Mouse (Mus musculus): ENCODE measurements around the gene Kcnq1. TPM values are rescaled to one million over a fixed set of nuclear protein-coding genes. Genes with fewer than 3 reads are reported as not detected.

Kcnq1 gene
- polyA plus RNA-seq, 1 experiment from 2014 or later, result 7.9 TPM

DNA sequence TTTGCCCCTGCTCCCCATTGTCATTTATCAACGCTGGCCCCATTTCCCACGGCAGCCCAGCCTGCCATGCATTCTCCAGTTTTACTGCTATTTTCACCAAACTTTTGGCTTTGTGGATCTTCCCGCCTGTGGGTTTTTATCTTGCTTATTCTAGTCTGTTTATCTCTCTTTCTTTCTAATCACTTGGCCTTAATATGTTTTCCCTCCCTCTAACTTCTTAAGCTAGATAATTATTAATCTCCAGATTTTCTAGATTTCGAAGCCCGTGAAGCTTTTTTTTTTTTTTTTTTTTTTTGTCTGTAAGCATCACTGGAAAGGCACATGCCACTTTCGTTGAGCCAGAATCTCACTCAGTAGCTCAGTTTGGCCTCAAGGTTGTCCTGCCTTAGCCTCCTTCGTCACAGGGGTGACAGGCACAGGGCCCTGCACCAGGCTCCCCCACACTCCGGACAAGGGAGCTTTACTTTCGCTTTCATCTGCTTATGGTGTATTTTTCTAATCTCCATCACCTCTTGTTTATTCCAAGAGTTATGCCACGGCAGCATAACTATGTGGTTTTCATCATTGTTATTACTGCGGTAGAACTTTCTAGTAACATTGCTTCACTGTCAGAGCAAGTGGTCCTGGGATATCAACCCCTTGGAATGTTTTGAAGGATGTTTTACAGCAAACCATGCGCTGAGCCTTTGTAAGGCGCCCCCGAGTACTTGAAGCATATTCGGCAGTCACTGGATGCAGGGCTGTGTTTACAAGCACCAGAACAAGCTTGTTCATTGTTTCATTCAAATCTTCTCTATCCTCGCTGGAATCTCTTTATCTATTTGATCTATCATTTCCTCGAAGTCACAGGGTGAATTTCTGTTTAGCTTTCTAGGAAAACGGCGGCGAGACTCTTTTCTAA lies 261.5 kb downstream of the Kcnq1 start:
- 0 out of 2 replicates have a peak, but pooled peaks have one; percentile 31 for ATAC-seq

GRCm38 (mm10) chr7:143368267-143368643 lies 262.1 kb downstream of the Kcnq1 start:
- H3K27ac ChIP-seq, result no peak overlapping the region
- no peak overlapping the region for H3K4me3 ChIP-seq (replicated peaks)
- ATAC-seq, result no peak
- H3K4me1 ChIP-seq (replicated peaks), result peaks cover 15% of the 10 kb centered on the region; the same call in 1 of the 2 replicates
- H3K27me3 ChIP-seq (replicated peaks), result no peaks in the 10 kb centered on the region
- no peak overlapping the region for H3K9ac ChIP-seq
- 78% methylated on average over 7 of the region's 7 CpGs for WGBS
- H3K9me3 ChIP-seq, result no peaks in the 10 kb centered on the region
- H3K36me3 ChIP-seq, result no peaks in the 10 kb centered on the region
- no peak overlapping the region for H3K4me2 ChIP-seq (replicated peaks)

More for the DNA sequence above, 261.5 kb downstream of the Kcnq1 start:
- Histone ChIP-seq H3K4me1 (replicated peaks) (peaks cover 14% of the 10 kb centered on the region; the same call in 1 of the 2 replicates), H3K36me3 (no peaks in the 10 kb centered on the region), H3K9ac (no peak overlapping the region), H3K4me2 (replicated peaks) (peak overlapping the region; percentile 40), H3K27ac (no peak overlapping the region), H3K4me3 (replicated peaks) (no peak overlapping the region), H3K9me3 (no peaks in the 10 kb centered on the region), H3K27me3 (replicated peaks) (no peaks in the 10 kb centered on the region)
- WGBS, result 43% methylated on average over 20 of the region's 20 CpGs

DNA sequence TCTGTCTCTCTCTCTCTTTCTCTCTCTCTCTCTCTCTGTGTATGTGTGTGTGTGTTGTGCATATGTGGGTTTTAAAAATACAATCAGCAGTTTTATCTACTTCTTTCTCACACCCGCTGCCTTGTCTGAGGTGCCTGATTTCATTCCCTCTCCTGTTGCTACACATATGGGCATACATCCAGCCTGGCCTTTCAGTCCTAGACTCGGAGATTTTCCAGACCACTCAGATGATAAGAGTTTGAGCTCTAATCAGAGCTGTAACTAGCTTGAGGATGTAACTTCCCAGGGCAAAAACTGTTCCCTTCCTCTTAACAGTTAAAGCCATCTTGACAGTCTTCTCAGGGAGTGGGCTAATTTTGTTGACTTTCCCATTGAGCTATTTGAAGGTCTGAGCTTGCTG lies 265.2 kb downstream of the Kcnq1 start:
- H3K36me3 ChIP-seq, result no peaks in the 10 kb centered on the region
- H3K4me1 ChIP-seq (replicated peaks), result peaks cover 8% of the 10 kb centered on the region; the same call in 1 of the 2 replicates
- ATAC-seq, result no peak
- H3K27ac ChIP-seq, result no peak overlapping the region
- WGBS, result 34% methylated on average over 2 of the region's 2 CpGs
- H3K9ac ChIP-seq, result no peak overlapping the region
- H3K9me3 ChIP-seq, result no peaks in the 10 kb centered on the region
- no peak overlapping the region for H3K4me3 ChIP-seq (replicated peaks)
- H3K27me3 ChIP-seq (replicated peaks), result no peaks in the 10 kb centered on the region
- no peak overlapping the region for H3K4me2 ChIP-seq (replicated peaks)

GRCm38 (mm10) chr7:143373265-143373664 lies 267.1 kb downstream of the Kcnq1 start:
- no peak overlapping the region for H3K27ac ChIP-seq
- 84% methylated on average over 3 of the region's 3 CpGs for whole genome bisulfite sequencing
- 0 out of 2 replicates have a peak, but pooled peaks cover 3% of the 10 kb centered on the region for H3K4me1 ChIP-seq (replicated peaks)
- H3K4me3 ChIP-seq (replicated peaks), result no peak overlapping the region
- no peaks in the 10 kb centered on the region for H3K36me3 ChIP-seq
- H3K9ac ChIP-seq, result no peak overlapping the region
- H3K4me2 ChIP-seq (replicated peaks), result no peak overlapping the region
- H3K27me3 ChIP-seq (replicated peaks), result no peaks in the 10 kb centered on the region
- no peaks in the 10 kb centered on the region for H3K9me3 ChIP-seq
- no peak for ATAC-seq

GRCm38 (mm10) chr7:143375945-143376344 lies 269.8 kb downstream of the Kcnq1 start:
- 84% methylated on average over 16 of the region's 16 CpGs for WGBS
- H3K27ac ChIP-seq, result no peak overlapping the region
- H3K9me3 ChIP-seq, result no peaks in the 10 kb centered on the region
- no peak overlapping the region for H3K4me2 ChIP-seq (replicated peaks)
- ATAC-seq, result no peak
- no peak overlapping the region for H3K9ac ChIP-seq
- no peak overlapping the region for H3K4me3 ChIP-seq (replicated peaks)
- H3K4me1 ChIP-seq (replicated peaks), result 0 out of 2 replicates have a peak, but pooled peaks cover 3% of the 10 kb centered on the region
- H3K27me3 ChIP-seq (replicated peaks), result no peaks in the 10 kb centered on the region
- H3K36me3 ChIP-seq, result no peaks in the 10 kb centered on the region

DNA sequence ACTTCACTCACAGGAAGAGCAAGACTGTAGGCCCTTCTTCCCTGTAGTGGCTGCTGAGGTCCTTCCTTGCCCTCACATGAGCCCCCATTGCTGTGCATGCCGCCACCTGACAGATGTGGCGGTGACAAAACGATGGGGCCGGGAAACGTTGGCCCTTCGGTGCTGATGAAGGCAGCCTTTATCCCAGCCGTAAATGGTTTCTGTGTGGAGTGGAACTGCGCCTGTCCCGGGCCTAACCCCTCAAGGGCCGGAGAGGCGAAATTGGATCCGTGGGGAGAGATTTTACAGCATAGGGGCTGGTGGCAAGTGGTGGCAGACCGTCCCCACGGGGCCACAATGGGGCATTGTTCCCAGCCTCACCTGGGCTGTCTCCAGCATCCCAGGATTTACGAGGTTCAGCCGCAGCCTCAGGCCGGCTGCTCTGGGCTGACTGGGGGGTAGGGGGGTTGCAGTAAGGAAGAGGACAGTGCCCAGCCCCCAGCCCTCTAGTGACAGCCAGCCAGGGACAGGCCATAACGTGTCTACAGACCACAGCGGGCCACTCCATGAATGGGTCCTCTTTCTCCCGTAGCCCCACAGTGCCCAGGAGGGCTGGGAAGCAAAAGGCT lies 274.4 kb downstream of the Kcnq1 start:
- H3K27me3 ChIP-seq (replicated peaks), result no peaks in the 10 kb centered on the region
- no peaks in the 10 kb centered on the region for H3K36me3 ChIP-seq
- H3K9ac ChIP-seq, result no peak overlapping the region
- no peak overlapping the region for H3K27ac ChIP-seq
- H3K4me1 ChIP-seq (replicated peaks), result no peaks in the 10 kb centered on the region
- H3K9me3 ChIP-seq, result no peaks in the 10 kb centered on the region
- H3K4me2 ChIP-seq (replicated peaks), result no peak overlapping the region
- H3K4me3 ChIP-seq (replicated peaks), result no peak overlapping the region
- no peak for ATAC-seq
- 68% methylated on average over 20 of the region's 20 CpGs for WGBS

- Histone ChIP-seq H3K4me2 (replicated peaks) (no peak overlapping the region), H3K9me3 (no peaks in the 10 kb centered on the region), H3K27me3 (replicated peaks) (no peaks in the 10 kb centered on the region), H3K36me3 (no peaks in the 10 kb centered on the region), H3K27ac (no peak overlapping the region), H3K4me3 (replicated peaks) (no peak overlapping the region), H3K4me1 (replicated peaks) (peaks cover 21% of the 10 kb centered on the region), H3K9ac (no peak overlapping the region)
- 23% methylated on average over 1 of the region's 1 CpGs for WGBS
- ATAC-seq, result no peak
Observed at GRCm38 (mm10) chr7:143386632-143387031, 280.5 kb downstream of the Kcnq1 start.

- H3K9me3 ChIP-seq, result no peaks in the 10 kb centered on the region
- peak overlapping the region; percentile 33 for H3K4me2 ChIP-seq (replicated peaks)
- ATAC-seq, result peak; percentile 91
- H3K27me3 ChIP-seq (replicated peaks), result no peaks in the 10 kb centered on the region
- H3K9ac ChIP-seq, result no peak overlapping the region
- peak overlapping the region; percentile 91 for H3K27ac ChIP-seq
- H3K36me3 ChIP-seq, result no peaks in the 10 kb centered on the region
- WGBS, result 41% methylated on average over 27 of the region's 27 CpGs
- peaks cover 21% of the 10 kb centered on the region for H3K4me1 ChIP-seq (replicated peaks)
- no peak overlapping the region for H3K4me3 ChIP-seq (replicated peaks)
Observed at GRCm38 (mm10) chr7:143388783-143389695, 282.9 kb downstream of the Kcnq1 start.

- H3K9ac ChIP-seq, result no peak overlapping the region
- peak overlapping the region; percentile 33 for H3K4me2 ChIP-seq (replicated peaks)
- ATAC-seq, result peak; percentile 2; the same call in 1 of the 2 replicates
- peak overlapping the region; percentile 91 for H3K27ac ChIP-seq
- no peaks in the 10 kb centered on the region for H3K9me3 ChIP-seq
- peaks cover 25% of the 10 kb centered on the region for H3K4me1 ChIP-seq (replicated peaks)
- WGBS, result 21% methylated on average over 2 of the region's 2 CpGs
- H3K27me3 ChIP-seq (replicated peaks), result no peaks in the 10 kb centered on the region
- H3K4me3 ChIP-seq (replicated peaks), result no peak overlapping the region
- H3K36me3 ChIP-seq, result no peaks in the 10 kb centered on the region
Observed at GRCm38 (mm10) chr7:143389860-143390259, 283.7 kb downstream of the Kcnq1 start.

- Histone ChIP-seq H3K27me3 (replicated peaks) (no peaks in the 10 kb centered on the region), H3K4me1 (replicated peaks) (peaks cover 30% of the 10 kb centered on the region), H3K4me2 (replicated peaks) (no peak overlapping the region; the same call in 1 of the 2 replicates), H3K9ac (no peak overlapping the region), H3K27ac (peak overlapping the region; percentile 91), H3K4me3 (replicated peaks) (no peak overlapping the region), H3K36me3 (no peaks in the 10 kb centered on the region), H3K9me3 (no peaks in the 10 kb centered on the region)
- 69% methylated on average over 12 of the region's 12 CpGs for WGBS
- ATAC-seq, result no peak
Observed at GRCm38 (mm10) chr7:143390277-143390948, 284.3 kb downstream of the Kcnq1 start.

- H3K27ac ChIP-seq, result peak overlapping the region; percentile 80
- peak; percentile 96 for ATAC-seq
- no peaks in the 10 kb centered on the region for H3K36me3 ChIP-seq
- no peak overlapping the region for H3K9ac ChIP-seq
- 29% methylated on average over 9 of the region's 9 CpGs for WGBS
- peak overlapping the region; percentile 38 for H3K4me2 ChIP-seq (replicated peaks)
- peaks cover 25% of the 10 kb centered on the region for H3K4me1 ChIP-seq (replicated peaks)
- no peaks in the 10 kb centered on the region for H3K27me3 ChIP-seq (replicated peaks)
- H3K9me3 ChIP-seq, result no peaks in the 10 kb centered on the region
- no peak overlapping the region for H3K4me3 ChIP-seq (replicated peaks)
Observed at GRCm38 (mm10) chr7:143395113-143395563, 289.0 kb downstream of the Kcnq1 start.
